Mouse (Mus musculus): ENCODE measurements around the gene Syk.

Syk gene

GRCm38 (mm10) chr13:52679906-52680305 is 96.9 kb downstream of the Syk start:
- in situ Hi-C loops (cut with MboI; ENCODE audit: unreplicated experiment in 2 of 2), result loop anchor here in 1 of 2 experiments (25.0 kb wide), 1 partner anchor 1193 kb away; no protein-coding TSS in a partner anchor

DNA sequence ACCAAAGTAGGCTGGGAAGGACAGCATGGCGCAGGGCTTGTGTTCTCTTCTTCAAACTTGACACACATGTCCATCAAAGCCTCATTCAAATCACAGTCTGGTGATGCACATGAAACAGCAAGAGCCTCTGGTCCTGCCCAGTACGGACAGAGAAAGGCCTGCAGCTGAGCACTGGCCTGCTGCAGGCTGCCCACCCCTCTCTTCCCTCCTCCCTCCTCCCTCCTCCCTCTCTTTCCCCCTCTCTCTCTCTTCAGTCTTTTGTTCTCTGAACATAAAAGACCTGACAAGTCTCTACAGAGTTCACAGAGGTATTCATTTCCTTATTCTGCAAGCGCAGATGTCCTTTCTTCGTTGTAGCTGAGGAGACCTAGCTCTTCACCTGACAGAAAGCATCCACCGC is 99.1 kb downstream of the Syk start:
- in situ Hi-C loops (cut with MboI; ENCODE audit: unreplicated experiment in 2 of 2), result loop anchor here in 1 of 2 experiments (25.0 kb wide), 1 partner anchor 1195 kb away; no protein-coding TSS in a partner anchor

GRCm38 (mm10) chr13:52690425-52690824 is 107.5 kb downstream of the Syk start:
- in situ Hi-C loops (cut with MboI; ENCODE audit: unreplicated experiment in 2 of 2), result loop anchor here in 1 of 2 experiments (25.0 kb wide), 1 partner anchor 1203 kb away; no protein-coding TSS in a partner anchor

- in situ Hi-C loops (cut with MboI; ENCODE audit: unreplicated experiment in 2 of 2), result loop anchor here in 1 of 2 experiments (25.0 kb wide), 1 partner anchor 1205 kb away; no protein-coding TSS in a partner anchor
Observed at GRCm38 (mm10) chr13:52692311-52692710, 109.3 kb downstream of the Syk start.

- in situ Hi-C loops (cut with MboI; ENCODE audit: unreplicated experiment in 2 of 2), result loop anchor here in 1 of 2 experiments (25.0 kb wide), 1 partner anchor 1208 kb away; no protein-coding TSS in a partner anchor
Observed at GRCm38 (mm10) chr13:52694857-52695256, 111.9 kb downstream of the Syk start.
